ENCODE assay signal across 9 mouse cellular contexts in the genomic region with DNA sequence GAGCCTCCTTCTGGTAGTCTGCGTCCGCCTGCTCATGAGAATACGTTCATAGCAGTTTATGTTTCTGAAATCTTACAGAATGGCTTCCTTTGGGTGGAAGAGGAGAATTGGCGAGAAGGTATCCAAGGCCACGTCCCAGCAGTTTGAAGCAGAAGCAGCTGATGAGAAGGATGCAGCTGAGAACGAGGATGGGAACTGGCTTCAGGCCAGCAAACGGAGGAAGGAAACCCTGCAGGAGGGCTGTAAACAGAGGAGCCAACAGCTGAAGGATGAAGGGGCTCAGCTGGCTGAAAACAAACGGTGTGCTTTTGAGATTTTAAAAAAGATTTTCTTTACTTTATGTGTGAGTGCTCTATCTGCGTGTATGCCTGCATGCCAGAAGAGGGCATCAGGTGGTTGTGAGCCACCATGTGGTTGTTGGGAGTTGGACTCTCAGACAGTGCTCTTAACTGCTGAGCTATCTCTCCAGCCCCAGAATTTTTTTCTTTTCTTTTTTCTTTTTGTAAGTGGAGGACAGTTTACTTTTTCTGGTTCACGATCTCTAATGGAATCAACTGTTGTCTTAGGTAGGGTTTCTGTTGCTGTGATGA. TPM values are rescaled to one million over a fixed set of nuclear protein-coding genes. Genes with fewer than 3 reads are reported as not detected.
DNase-seq lines count a peak whose midpoint lies in the region; ATAC-seq and TF ChIP-seq lines count a peak whose summit lies in the region.
"Had no signal": no experiment of that assay in that cellular context is flagged by ENCODE, and none has a peak within 500 bp of the region (broad histone marks: within the 10 kb centered on the region; RNA-seq: fewer than 3 reads in every experiment).

No protein-coding gene starts in this region.

- H3K27ac ChIP-seq in intestine, postnatal 0 days (ENCODE audit: low read depth, low read length), result no peak overlapping the region
- no peak overlapping the region for H3K27ac ChIP-seq in intestine, embryonic 16.5 days (ENCODE audit: low read length)
- H3K27ac ChIP-seq in midbrain, postnatal 0 days (ENCODE audit: low read depth, low read length), result no peak overlapping the region
- H3K27ac ChIP-seq in midbrain, embryonic 13.5 days, result no peak overlapping the region

- H3K27me3 ChIP-seq in intestine, postnatal 0 days (replicated peaks; ENCODE audit: control insufficient read depth, insufficient read depth, low read length), result no peaks in the 10 kb centered on the region
- H3K27me3 ChIP-seq in intestine, embryonic 16.5 days (replicated peaks; ENCODE audit: control insufficient read depth, insufficient read depth, low read length), result no peaks in the 10 kb centered on the region
- no peaks in the 10 kb centered on the region for H3K27me3 ChIP-seq in midbrain, postnatal 0 days (ENCODE audit: insufficient read depth, low read length)
- H3K27me3 ChIP-seq in midbrain, embryonic 13.5 days, result no peaks in the 10 kb centered on the region

- 55% methylated on average over 10 of the region's 10 CpGs for WGBS in intestine, postnatal 0 days
- 56% methylated on average over 10 of the region's 10 CpGs for WGBS in intestine, embryonic 16.5 days
- WGBS in midbrain, postnatal 0 days, result 68% methylated on average over 10 of the region's 10 CpGs
- 80% methylated on average over 10 of the region's 10 CpGs for WGBS in midbrain, embryonic 13.5 days

- H3K4me1 ChIP-seq in intestine, postnatal 0 days (replicated peaks; ENCODE audit: control insufficient read depth, insufficient read depth, low read length), result peaks cover 8% of the 10 kb centered on the region; the same call in 1 of the 2 replicates
- peaks cover 5% of the 10 kb centered on the region for H3K4me1 ChIP-seq in intestine, embryonic 16.5 days (ENCODE audit: control insufficient read depth, insufficient read depth, low read length)
- 0 out of 2 replicates have a peak, but pooled peaks cover 3% of the 10 kb centered on the region for H3K4me1 ChIP-seq in midbrain, postnatal 0 days (ENCODE audit: insufficient read depth, low read length)
- H3K4me1 ChIP-seq in midbrain, embryonic 13.5 days (replicated peaks), result peaks cover 16% of the 10 kb centered on the region

- no peak overlapping the region for H3K9ac ChIP-seq in intestine, postnatal 0 days (ENCODE audit: low read depth, low read length)
- H3K9ac ChIP-seq in intestine, embryonic 16.5 days (ENCODE audit: low read depth, low read length), result no peak overlapping the region
- no peak overlapping the region for H3K9ac ChIP-seq in midbrain, postnatal 0 days (replicated peaks; ENCODE audit: low read length, poor library complexity, severe bottlenecking)
- H3K9ac ChIP-seq in midbrain, embryonic 13.5 days (replicated peaks), result no peak overlapping the region

- peak; percentile 56 for TF ChIP-seq CTCF in intestine, postnatal 0 days (IDR thresholded peaks at IDR 0.05; ENCODE audit: low read depth)
- peak; percentile 57 for TF ChIP-seq CTCF in midbrain, postnatal 0 days (IDR thresholded peaks at IDR 0.05)

- no peak overlapping the region for H3K4me3 ChIP-seq in intestine, postnatal 0 days (ENCODE audit: low read depth, low read length)
- no peak overlapping the region for H3K4me3 ChIP-seq in intestine, embryonic 16.5 days (ENCODE audit: low read length)
- no peak overlapping the region for H3K4me3 ChIP-seq in midbrain, postnatal 0 days (ENCODE audit: low read depth, low read length)
- H3K4me3 ChIP-seq in midbrain, embryonic 13.5 days (replicated peaks), result no peak overlapping the region

- peak; percentile 32 for DNase-seq in CD4-positive, CD25-positive, alpha-beta regulatory T cell, adult 2 months (ENCODE audit: low read depth, low spot score)
- no peak for DNase-seq in midbrain, postnatal 0 days (ENCODE audit: low spot score)
- peak; percentile 13 for DNase-seq in right cerebral cortex, postnatal 4 days
- DNase-seq in yolk sac, embryonic 10.5 days (ENCODE audit: low spot score), result no peak
- DNase-seq: thymus, postnatal 36 days had no signal

- H3K4me2 ChIP-seq in intestine, postnatal 0 days (replicated peaks; ENCODE audit: low read depth), result no peak overlapping the region
- H3K4me2 ChIP-seq in intestine, embryonic 16.5 days (ENCODE audit: low read depth, low read length), result no peak overlapping the region
- H3K4me2 ChIP-seq in midbrain, postnatal 0 days (ENCODE audit: low read depth, low read length, poor library complexity, severe bottlenecking), result no peak overlapping the region
- H3K4me2 ChIP-seq in midbrain, embryonic 13.5 days (replicated peaks), result no peak overlapping the region

- H3K36me3 ChIP-seq in intestine, postnatal 0 days (ENCODE audit: control insufficient read depth, insufficient read depth), result peaks cover 10% of the 10 kb centered on the region
- H3K36me3 ChIP-seq in intestine, embryonic 16.5 days (ENCODE audit: control insufficient read depth, insufficient read depth, low read length), result peaks cover 2% of the 10 kb centered on the region; the same call in 1 of the 2 replicates
- peaks cover 14% of the 10 kb centered on the region for H3K36me3 ChIP-seq in midbrain, postnatal 0 days (ENCODE audit: insufficient read depth, low read length)
- H3K36me3 ChIP-seq in midbrain, embryonic 13.5 days, result peaks cover 12% of the 10 kb centered on the region

- ATAC-seq in CD4-positive, CD25-positive, alpha-beta regulatory T cell, adult 4 months, result no peak
- ATAC-seq in intestine, postnatal 0 days, result no peak
- no peak for ATAC-seq in intestine, embryonic 16.5 days
- ATAC-seq in midbrain, postnatal 0 days (ENCODE audit: low FRiP score), result no peak
- no peak for ATAC-seq in midbrain, embryonic 13.5 days

- H3K9me3 ChIP-seq in intestine, postnatal 0 days (ENCODE audit: control insufficient read depth), result no peaks in the 10 kb centered on the region
- no peaks in the 10 kb centered on the region for H3K9me3 ChIP-seq in intestine, embryonic 16.5 days (ENCODE audit: control insufficient read depth, low read length)
- no peaks in the 10 kb centered on the region for H3K9me3 ChIP-seq in midbrain, postnatal 0 days (ENCODE audit: low read length)
- no peaks in the 10 kb centered on the region for H3K9me3 ChIP-seq in midbrain, embryonic 13.5 days

RNA-seq across cellular contexts. Expression of a gene that starts 4.3 kb away (rescaled TPM):
- 10 to 100 TPM; 59.2 to 71.1 TPM for polyA plus RNA-seq in CD4-positive, CD25-positive, alpha-beta regulatory T cell, adult 4 months (2017; shearing (Covaris generic))
- 26.0 and 28.8 TPM in 2 replicates for polyA plus RNA-seq in intestine, postnatal 0 days (2015; fragmentation: Nextera tagmentation; extraction: Ambion mirVana)
- polyA plus RNA-seq in intestine, embryonic 16.5 days (2015; fragmentation: Nextera tagmentation; extraction: Ambion mirVana), result 32.0 and 32.9 TPM in 2 replicates
- 31.2 and 35.9 TPM in 2 replicates for total RNA-seq in midbrain, postnatal 0 days (2014; rRNA removed)
- 45.8 and 51.0 TPM in 2 replicates for polyA plus RNA-seq in midbrain, postnatal 0 days (2015; fragmentation: Nextera tagmentation; extraction: Ambion mirVana)
- polyA plus RNA-seq in midbrain, embryonic 13.5 days (2015; fragmentation: Nextera tagmentation; extraction: Ambion mirVana), result 57.2 and 59.7 TPM in 2 replicates

RNA-seq across cellular contexts. Expression of a gene that starts 45.9 kb away (rescaled TPM):
- 10 to 100 TPM; 19.5 to 20.4 TPM for polyA plus RNA-seq in CD4-positive, CD25-positive, alpha-beta regulatory T cell, adult 4 months (2017; shearing (Covaris generic))
- polyA plus RNA-seq in intestine, postnatal 0 days (2015; fragmentation: Nextera tagmentation; extraction: Ambion mirVana), result 16.6 and 17.8 TPM in 2 replicates
- 23.1 and 24.9 TPM in 2 replicates for polyA plus RNA-seq in intestine, embryonic 16.5 days (2015; fragmentation: Nextera tagmentation; extraction: Ambion mirVana)
- total RNA-seq in midbrain, postnatal 0 days (2014; rRNA removed), result 17.2 and 17.5 TPM in 2 replicates
- polyA plus RNA-seq in midbrain, postnatal 0 days (2015; fragmentation: Nextera tagmentation; extraction: Ambion mirVana), result 9.5 and 10.6 TPM in 2 replicates
- 13.4 and 14.3 TPM in 2 replicates for polyA plus RNA-seq in midbrain, embryonic 13.5 days (2015; fragmentation: Nextera tagmentation; extraction: Ambion mirVana)

RNA-seq across cellular contexts. Expression of a gene that starts 54.4 kb away (rescaled TPM):
- 10 to 100 TPM; 23.6 to 26.3 TPM for polyA plus RNA-seq in CD4-positive, CD25-positive, alpha-beta regulatory T cell, adult 4 months (2017; shearing (Covaris generic))
- 14.5 and 15.1 TPM in 2 replicates for polyA plus RNA-seq in intestine, postnatal 0 days (2015; fragmentation: Nextera tagmentation; extraction: Ambion mirVana)
- polyA plus RNA-seq in intestine, embryonic 16.5 days (2015; fragmentation: Nextera tagmentation; extraction: Ambion mirVana), result 6.0 and 7.1 TPM in 2 replicates
- 1.9 and 2.5 TPM in 2 replicates for total RNA-seq in midbrain, postnatal 0 days (2014; rRNA removed)
- 1.7 and 2.0 TPM in 2 replicates for polyA plus RNA-seq in midbrain, postnatal 0 days (2015; fragmentation: Nextera tagmentation; extraction: Ambion mirVana)
- 0.54 and 0.90 TPM in 2 replicates for polyA plus RNA-seq in midbrain, embryonic 13.5 days (2015; fragmentation: Nextera tagmentation; extraction: Ambion mirVana)

Comparison
In these comparisons a context has a peak if more than half of its experiments do, and no peak if none do; other contexts are left out.
1. DNase-seq: peak in CD4-positive, CD25-positive, alpha-beta regulatory T cell, adult 2 months (single experiment) and right cerebral cortex, postnatal 4 days (single experiment); none in midbrain, postnatal 0 days (single experiment) and yolk sac, embryonic 10.5 days (single experiment).